Mouse (Mus musculus): Measurements from ENCODE around the gene Knl1.
"Not testable (repeated sequence)": the region's sequence is repeated elsewhere in the genome, so short reads cannot be mapped to it uniquely, and the experiment has no call there.

Knl1 gene

DNA sequence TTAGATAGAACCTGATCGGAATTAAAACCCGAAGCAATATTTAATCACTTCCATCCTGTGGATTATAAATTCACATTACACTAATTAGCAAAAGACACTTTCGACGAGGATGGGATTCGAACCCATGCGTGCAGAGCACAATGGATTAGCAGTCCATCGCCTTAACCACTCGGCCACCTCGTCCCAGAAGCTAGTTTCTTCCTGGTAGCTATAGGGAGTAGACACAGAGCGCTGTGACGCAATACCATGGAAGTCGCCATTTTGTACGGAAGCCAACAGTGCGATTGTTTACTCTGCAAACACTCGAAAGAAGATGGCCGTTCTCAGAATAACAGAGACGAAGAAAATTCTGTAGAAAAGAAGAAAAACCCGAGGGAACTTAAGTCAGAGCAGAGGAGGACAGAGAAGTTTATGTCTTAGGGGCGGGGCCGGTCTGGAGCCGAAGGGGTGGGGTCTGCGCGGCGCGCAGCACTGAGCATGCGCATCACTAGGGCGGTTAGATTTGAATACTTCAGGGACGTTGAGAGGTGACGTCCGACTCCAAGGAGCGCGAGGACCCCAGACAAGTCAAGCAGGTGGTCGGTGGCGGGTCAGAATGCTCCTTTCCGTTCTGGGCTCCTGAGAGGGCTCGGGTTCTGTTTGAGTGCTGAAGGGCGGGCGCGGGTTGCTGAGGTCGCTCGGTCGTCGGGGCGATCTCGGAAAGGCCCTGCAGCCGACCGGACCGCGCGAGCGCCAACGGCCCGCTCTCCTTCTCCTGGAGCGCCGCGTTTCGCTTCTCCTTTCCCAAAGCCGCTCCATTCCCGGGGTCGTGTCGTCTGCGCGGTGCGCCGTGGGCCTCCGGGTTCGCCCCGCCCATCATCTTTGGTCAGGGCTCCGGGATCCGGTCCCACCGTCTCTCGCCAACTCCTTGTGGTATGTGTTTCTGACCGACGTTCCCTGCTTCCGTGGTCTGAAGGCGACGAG is at the start of gene Knl1:
Gene Knl1 (plus strand): TSS at position 471 of the 963 bp plus-strand sequence.
- peak; percentile 94 for DNase-seq (ENCODE audit: low read depth, low spot score)

DNA sequence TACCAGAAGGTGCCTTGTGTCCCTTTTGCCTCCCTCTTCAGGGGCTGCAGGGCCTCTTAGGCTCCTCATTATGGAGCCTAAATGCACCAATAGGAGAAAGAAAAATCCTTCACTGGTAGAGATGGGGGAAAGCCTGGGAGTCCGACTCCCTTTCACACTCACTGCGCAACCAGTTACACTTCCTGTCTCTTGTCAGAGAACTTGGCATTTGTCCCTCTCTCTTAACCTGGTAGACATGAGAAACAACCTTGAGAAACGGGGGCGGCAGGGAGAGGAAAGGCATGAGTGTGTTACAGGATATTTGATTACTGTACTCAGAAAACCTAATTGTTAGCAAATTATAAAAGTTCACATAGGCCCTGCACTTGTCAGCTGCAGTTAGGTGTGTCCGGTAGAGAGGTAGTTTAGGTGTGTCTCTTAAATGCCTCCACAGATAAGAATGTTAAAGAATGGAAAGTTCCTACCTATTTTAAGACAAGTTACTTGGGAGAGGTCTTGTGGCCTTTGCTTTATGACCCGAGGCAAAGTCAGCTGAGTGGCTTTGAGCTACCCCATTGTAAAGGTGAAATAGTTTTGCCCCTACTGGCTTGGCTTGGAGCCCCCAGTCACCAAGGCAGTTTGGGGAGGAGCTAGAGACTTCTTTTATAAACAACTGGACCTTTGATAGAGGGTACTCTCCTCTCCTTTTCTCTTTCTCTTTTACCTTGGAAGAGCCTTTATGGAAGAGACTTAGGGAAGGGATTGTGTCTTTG is 48.6 kb upstream of the Knl1 start:
- no peak for DNase-seq (ENCODE audit: low read depth, low spot score)

DNA sequence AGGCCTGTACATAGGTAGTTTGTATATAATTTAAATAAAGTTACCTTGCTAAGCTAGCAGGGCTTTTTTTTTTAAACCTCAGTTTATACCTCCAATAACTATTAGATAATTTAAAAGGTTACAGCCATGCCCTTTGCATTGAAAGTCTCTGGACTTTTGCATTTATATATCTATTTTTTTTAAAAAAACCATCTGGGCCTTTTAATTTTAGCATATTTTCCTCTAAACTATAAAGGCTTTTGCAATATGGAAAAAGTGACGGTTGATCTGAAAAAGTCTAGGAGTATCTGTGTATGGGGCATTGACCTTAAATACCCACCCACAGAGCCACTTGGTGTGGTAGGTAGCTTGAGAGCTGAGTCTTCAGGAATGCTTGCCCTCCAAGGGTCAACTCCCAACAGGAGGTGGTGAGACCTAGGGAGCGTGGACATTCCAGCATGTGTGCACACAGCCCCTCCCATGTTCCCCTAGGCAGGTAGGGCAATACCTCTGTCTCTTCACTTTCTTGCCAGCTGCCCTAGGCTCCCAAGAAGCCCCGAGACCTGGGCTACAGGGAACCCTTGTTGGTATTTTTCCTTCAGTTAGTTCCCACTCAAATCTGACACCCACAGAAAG is 47.8 kb upstream of the Knl1 start:
- DNase-seq (ENCODE audit: low read depth, low spot score), result no peak

DNA sequence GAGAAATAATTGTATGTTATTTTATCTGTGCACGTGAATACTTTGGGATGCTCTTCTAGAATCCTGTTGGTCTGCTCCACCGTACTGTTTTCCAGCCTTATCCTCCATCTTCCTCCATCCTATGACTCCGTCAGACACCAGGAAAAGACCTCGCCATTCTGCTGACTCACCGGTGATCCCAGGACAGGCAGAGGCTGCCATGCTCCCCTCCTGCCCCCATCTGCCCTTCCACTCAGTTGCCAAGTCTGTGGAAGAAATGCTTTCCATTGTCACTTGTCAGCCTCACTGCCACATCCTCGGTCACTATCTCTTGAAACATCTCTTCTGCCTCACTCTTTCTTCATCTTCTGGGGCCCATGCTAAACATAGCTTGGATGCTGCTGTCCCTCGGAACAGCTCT is 40.0 kb upstream of the Knl1 start:
- DNase-seq (ENCODE audit: low read depth, low spot score), result no peak

DNA sequence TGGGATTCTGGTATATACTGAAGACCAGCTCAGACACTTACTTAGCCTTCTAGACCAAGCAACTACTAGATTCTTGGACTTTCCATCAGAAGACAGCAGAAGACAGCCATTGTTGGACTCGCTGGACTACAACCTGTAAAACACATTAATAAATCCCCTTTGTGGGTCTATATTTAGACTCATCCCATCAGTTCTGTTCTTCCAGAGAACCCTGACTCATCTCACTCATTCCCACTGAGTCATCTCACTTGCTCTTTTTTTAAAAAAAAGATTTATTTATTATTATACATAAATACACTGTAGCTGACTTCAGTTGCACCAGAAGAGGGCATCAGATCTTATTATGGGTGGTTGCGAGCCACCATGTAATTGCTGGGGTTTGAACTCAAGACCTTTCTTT is 37.5 kb upstream of the Knl1 start:
- DNase-seq (ENCODE audit: low read depth, low spot score), result no peak

DNA sequence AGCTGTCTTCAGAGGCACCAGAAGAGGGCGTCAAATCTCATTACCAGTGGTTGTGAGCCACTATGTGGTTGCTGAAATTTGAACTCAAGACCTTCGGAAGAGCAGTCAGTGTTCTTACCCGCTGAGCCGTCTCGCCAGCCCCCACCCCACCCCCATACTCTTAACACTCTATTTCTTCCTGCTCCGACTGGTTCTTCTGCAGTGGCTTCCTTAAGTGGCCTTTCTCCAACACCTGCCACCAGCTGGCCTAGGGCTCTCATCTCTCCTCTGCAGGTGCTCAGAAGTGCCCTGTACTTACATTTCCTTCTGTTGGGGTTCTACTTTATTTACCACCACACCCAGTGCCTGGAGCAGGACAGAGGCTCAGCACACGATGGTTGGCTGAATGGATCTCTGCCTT is 31.9 kb upstream of the Knl1 start:
- DNase-seq (ENCODE audit: low read depth, low spot score), result no peak

DNA sequence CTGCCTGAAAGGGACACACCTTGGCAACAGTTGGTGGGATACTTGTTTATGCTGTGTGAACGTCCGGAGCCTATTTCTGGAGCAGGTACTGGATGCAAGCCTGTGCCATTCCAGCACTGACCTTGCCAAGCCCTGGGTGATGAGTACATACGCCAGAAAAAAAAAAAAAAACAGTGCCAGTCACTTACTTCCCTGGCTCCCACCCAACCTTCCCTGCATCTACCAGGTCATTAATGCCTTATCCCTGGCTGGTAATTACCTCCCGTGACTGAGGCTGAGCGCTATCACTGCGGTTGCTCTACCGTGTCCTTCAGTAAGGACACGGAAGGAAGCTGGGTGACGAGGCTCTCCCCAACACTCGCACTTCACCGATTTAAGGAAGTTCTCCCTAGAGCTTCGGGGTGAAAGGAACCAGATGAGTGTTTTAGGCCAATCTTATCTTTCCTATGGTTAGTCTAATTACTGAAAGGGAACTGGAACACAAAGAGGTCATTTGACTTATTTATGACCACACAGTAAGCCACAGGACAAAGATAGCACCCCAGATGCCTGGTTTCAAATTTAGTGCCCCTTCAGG is 31.2 kb upstream of the Knl1 start:
- DNase-seq (ENCODE audit: low read depth, low spot score), result no peak

DNA sequence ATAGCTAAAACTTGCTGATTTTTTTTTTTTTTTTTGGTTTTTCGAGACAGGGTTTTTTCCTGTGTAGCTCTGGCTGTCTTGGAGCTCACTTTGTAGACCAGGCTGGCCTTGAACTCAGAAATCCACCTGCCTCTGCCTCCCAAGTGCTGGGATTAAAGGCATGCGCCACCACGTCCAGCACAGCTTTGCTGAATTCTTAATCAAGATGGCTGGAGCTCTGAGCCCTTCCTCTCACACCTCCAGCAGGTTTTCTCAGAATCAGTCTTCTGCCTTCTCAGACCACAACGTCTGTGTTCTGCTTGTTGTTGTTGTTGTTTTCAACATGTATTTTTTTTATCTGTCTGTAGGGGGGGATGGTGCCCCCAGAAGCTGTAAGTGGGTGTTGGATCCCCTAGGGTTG is 30.6 kb upstream of the Knl1 start:
- not testable (repeated sequence) for DNase-seq (ENCODE audit: low read depth, low spot score)

DNA sequence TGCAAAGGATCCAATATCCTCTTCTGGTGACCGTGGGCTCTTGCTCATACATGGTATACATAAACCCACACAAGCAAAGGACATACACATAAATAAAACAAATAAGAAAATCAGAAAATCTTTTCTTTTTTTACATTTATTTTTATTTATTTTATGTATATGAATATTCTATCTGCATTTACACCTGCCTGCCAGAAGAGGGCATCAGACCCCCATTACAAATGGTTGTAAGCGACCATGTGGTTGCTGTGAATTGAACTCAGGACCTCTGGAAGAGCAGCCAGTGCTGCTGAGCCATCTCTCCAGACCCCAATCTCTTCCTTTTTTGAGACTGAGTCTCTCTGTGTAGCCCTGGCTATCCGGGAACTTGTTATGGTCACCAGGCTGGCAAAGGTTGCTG is 29.3 kb upstream of the Knl1 start:
- no peak for DNase-seq (ENCODE audit: low read depth, low spot score)

DNA sequence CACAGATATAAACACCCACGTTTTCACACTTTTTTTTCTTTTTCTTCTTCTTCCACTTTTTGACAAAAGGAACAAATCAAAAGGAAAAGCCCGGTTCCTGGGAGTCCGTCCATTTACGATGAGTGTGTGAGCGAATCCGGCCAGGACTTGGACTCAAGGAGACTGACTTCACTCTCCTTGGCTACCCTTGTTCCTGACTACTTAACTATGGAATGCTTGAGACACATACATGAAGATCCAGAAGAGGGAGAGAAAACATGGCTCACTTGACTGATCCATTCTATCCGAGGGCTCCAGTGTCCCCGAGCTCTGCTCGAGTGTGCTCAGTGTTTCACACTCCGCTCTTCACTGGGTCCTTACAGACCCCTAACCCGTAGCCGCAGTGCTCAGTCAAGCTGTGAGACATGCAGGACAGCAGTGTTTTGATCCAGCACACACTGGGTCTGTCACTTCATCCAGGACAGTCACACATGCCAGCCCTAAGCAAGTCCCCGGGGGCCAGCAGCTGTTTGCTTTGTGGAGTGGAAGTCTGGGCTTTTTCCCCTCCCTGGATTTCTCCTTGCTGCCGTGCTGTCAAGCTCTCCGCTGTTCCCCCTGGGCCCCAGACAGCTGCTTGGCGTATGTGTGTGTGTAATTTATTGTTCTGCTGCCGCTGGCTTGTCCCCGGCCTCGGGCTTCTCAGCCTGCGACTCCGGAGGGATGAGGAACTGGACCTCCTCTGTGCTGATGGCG is 28.4 kb upstream of the Knl1 start:
- peak; percentile 23 for DNase-seq (ENCODE audit: low read depth, low spot score)

DNA sequence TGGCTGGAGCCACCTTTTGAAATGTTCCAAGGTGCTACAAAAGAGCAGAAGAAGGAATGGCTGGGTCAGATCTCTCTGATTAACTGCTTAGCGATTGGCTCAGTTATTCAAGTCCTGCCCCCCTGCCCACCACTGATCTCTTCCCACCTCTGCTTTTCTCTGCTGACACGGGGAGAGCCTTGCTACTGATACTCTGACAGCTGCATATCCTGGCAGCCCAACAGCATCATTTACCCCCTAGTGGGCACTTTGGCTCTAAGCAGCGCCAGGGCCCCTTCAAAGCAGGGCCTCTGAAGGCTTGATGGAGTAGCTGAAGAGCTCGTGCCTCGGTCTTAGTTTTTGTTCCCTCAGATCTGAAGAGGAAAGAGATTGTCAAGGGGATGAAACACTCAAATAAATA is 27.8 kb upstream of the Knl1 start:
- DNase-seq (ENCODE audit: low read depth, low spot score), result peak; percentile 36

DNA sequence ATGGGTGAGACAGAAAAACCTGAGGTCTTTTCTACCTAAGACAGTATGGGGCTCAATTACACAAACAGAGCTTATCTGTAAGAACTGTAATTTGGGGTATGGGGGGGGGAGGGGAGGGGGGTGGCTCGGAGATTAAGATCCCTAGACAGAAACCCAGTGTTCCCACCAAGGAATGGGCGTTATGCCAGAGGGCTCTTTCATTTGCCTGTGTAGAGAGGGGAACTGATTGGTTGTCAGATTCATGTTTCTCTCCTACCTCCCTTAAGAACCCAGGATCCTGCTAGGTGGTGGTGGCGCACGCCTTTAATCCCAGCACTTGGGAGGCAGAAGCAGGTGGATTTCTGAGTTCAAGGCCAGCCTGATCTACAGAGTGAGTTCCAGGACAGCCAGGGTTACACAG is 27.4 kb upstream of the Knl1 start:
- no peak for DNase-seq (ENCODE audit: low read depth, low spot score)

DNA sequence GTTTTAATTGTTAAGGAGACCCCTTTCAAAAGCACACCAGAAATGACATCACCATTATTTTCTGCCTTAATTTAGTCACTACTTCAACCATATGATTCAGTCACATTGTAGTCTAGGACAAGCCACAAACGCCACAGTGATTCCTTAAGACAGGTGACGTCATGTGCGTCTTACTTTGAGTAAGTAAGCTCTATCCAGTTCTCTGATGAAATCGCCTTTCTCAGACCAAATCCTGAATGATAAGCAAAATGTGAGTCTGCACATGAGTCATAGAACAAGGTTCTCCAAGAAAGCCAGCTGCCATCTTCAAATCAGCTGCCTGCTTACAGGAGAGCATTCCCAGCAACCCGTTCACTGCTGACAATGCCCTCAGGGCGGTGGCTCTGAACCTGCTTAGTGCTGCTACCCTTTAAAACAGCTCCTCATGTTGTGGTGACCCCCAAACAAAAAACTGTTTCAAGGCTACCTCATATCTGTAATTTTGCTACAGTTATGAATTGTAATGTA is 23.7 kb upstream of the Knl1 start:
- no peak for DNase-seq (ENCODE audit: low read depth, low spot score)

DNA sequence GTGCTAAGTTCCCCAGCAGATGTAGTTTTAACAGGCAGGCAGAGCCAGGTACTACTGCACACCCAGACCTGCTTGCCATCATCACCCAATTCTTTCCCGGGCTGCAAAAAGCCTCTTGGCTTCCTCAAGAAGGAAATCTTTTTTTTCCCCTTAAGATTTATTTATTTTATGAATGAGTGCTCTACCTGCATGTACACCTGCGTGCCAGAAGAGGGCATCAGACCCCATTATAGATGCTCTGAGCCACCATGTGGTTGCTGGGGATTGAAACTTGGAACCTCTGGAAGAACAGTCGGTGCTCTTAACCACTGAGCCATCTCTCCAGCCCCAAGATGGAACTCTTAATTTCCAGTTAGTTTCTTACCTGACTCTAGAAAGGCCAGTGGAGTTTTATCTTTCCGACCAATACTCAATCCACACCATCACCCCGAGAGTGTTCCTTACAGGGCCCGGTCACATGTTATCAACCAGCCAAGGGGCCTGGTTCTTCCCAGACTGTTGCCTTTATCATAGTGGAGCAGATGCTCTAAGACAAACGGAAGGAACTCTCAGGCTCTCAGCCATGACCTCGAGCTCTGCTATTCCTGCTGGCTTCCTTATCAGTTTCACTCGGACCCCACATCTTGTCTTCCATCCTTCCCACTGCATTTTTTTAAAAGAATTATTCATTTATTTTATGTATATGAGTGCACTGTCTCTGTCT is 22.2 kb upstream of the Knl1 start:
- DNase-seq (ENCODE audit: low read depth, low spot score), result no peak

DNA sequence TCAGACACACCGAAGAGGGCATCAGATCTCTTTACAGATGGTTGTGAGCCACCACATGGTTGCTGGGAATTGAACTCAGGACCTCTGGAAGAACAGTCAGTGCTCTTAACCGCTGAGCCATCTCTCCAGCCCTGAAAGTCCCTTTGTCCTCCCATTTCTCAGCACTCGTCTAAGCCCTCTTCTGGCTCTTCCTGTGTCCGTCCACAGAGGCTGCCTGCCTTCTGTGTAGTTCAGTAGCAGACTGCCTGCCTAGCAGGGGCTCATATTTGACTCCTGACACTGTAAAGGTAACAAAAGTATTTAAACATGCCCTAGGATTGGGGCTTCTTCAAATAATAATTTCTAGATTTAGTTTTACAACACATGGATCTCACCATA is 21.7 kb upstream of the Knl1 start:
- DNase-seq (ENCODE audit: low read depth, low spot score), result no peak

DNA sequence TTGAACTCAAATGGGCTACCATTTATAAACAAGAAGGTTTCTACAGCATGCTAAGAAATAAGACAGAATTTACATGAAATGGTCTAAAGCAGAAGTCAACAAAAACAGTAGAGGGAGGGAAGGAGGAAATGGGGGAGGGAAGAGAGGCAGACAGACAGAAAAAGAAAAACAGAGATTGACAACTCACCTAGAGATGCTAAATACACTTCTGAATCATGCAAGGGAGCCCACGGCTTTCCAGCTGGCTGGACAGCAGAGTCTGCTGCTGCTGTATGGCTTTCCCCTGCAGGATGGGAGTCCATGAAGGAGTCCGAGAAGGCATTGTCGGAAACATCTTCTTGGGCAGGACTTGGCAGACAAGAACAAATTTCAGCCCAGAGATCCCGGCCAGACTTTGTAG is 20.0 kb upstream of the Knl1 start:
- DNase-seq (ENCODE audit: low read depth, low spot score), result no peak

DNA sequence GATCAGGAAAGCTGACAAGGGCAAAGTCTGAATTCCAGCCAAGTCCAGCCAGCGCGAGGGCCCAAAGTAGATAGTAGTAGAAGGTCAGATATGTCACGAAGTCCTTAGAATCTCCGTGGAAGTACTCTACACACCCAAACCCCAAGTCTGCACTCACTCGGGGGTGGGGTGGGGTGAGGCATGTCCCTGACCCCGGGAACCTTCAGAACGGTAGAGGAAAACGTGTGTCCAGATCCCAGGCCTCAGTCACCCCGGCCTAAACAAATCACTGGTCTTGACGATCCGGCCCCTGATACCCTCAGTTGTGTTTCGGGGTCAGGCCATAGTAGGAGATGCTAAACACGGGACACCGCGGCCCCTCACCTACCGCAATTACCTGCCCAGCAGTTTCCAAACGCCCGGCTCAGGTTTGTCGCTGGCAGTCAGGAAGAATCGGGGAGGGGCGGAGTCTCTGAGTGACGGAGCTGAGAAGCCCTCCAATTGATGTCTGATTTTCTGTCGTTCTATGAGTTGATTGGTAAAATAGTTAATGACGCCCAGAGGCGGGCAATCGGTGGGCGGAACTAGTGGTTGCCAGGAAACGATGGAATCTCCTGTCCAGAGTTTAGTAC is 17.9 kb upstream of the Knl1 start, which contains the start of gene Ccdc32:
Gene Ccdc32 (minus strand): TSS at position 453 of the 611 bp plus-strand sequence.
- DNase-seq (ENCODE audit: low read depth, low spot score), result peak; percentile 81

DNA sequence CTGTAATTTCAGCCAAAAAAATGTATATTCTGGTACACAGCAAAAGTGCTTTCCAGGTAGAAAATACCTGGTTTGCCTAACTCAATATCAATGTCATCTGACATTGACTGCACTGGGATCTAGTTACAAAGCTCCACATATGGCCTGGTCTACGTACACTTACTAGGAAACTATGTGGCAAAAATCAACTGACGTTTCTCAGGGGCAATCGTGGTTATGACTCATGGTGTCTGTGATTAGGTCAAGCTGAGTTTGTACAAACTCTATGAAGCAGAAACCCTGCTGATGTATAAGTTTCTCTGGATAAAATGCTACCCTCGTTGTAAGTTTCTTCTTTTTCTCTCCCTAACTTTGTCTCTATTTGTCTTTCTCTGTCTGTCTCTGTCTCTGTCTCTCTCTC is 14.7 kb upstream of the Knl1 start:
- DNase-seq (ENCODE audit: low read depth, low spot score), result no peak

DNA sequence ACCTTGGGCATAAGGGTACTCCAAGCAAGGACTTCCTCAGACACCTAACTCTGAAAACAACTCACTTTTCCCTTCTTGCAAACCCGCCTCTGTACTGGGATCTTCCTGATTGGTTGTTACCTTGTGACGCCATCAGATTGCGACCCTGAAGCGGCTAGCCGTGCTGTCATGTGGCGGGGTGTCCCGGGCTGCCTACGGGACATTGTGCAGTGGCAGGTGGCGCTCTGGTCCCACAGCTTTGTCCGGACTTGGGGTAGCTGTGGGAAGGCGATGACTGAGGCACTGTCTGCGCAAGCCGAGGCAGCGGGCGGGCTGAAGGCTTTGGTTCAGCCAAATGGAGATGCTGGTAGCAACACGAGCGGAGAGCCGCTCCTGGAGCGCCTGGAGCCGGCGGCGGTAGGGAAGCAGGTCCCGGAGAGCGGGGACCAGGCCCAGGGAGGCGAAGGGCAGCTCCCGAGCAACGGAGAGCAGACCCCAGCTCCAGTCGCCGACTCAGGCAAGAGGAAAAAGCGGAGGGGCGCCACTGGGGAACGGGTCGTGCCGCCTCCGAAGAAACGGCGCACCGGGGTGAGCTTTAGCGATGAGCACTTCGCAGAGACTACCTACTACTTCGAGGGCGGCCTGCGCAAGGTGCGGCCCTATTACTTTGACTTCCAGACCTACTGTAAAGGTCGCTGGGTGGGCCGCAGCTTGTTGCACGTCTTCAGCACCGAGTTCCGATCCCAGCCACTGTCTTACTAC is 12.1 kb upstream of the Knl1 start, which contains the start of gene Rpusd2:
Gene Rpusd2 (plus strand): TSS at position 135 of the 741 bp plus-strand sequence.
- DNase-seq (ENCODE audit: low read depth, low spot score), result peak; percentile 91

Data from embryo, embryonic 11.5 days (tissue).